Mouse (Mus musculus) liver, postnatal 0 days (tissue): Measurements from ENCODE around the gene Dusp18.

ENCODE experiments used
- CTCF ChIP-seq: sonication (generic); IDR thresholded peaks from 2 replicates; pipeline ENCODE4 v1.5.1; 2016; ENCODE audit warnings: antibody characterized with exemption, low read depth
- EP300 ChIP-seq: IDR thresholded peaks from 2 replicates; pipeline ENCODE4 v1.6.1; 2016; ENCODE audit warnings: antibody characterized with exemption, low read depth, mild to moderate bottlenecking

DNA sequence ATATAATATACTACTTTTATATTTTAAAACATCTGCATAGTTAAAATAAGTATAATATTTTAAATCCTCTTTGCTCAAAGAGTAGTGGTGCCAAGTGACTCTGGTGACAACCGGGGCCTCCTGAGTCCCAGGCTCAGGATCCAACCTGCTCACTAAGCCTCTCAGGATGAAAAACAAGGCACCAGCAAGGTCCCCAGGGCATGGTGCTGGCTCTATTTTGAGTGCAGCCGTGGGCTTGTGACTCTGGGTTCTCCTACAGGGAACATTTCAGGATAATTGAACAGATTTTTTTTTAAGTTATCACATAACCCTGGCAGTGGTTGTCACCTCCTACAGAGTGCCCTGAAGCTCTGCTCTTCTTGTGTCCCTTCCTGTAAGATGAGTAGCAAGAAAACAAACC, 48.7 kb upstream of the Dusp18 start:
- TF ChIP-seq CTCF, result no peak
- TF ChIP-seq EP300, result no peak
